Mouse (Mus musculus): Measurements from ENCODE around the gene Sept8. TPM values are rescaled to one million over a fixed set of nuclear protein-coding genes. Genes with fewer than 3 reads are reported as not detected.
A peak's percentile ranks its signal among the peaks of the same experiment; 100 is the strongest.

The Sept8 gene
- total RNA-seq, 2 experiments from 2014 or later = 240 to 254 TPM

DNA sequence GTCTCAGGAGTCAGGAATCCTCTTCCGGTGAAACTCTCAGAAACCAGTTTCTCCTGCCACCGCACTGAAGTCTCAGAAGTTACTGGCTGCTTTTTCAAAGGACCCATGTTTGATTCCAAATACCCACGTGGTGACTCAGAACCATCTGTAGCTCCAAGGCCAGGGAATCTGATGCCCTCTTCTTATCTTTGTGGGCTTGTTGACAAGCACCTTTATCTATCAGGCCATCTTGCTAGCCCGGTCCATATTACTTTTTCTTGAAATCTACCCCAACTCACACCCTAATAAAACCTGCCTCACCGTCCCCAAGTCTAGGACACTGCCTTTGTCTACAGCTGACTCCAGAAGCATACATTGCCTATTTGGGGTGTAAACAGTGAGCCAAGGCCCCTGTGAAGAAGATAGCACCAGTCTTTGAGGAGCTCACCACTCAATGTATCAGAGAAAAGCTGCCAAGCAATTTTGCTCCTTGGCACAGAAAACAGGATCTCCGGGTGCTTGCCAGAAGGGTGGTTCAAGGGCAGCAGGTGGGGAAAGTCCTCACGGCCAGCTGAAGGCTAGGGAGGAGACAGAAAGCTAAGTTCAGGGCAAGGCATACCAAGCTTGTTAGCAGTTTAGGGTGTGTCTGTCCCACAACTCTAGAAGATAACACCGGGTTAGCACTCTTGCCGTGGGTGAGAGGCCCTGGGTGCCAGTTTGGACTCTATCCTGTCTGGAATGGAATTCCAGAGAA lies 35.7 kb upstream of the Sept8 start:
- Histone ChIP-seq H3K27ac (no peak overlapping the region), H3K4me3 (no peak overlapping the region)
- TF ChIP-seq CTCF (conservative IDR thresholded peaks at IDR 0.05) = no peak
- DNase-seq (ENCODE audit: low spot score in 2 of 2) = no peak

DNA sequence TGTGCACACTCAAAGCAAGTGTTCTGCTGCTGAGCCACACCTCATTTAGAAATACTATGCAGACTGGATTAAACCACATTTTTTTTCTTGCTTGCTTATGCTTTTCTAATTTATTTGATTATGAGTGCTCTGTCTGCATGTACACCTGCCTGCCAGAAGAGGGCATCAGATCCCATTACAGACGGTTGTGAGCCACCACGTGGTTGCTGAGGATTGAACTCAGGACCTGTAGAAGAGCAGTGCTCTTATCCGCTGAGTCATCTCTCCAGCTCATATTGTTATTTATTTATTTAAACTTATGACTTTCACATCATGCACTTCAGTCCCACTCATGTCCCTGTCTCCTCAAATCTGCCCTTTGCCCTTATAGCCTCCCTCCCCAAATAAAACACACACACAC lies 33.3 kb upstream of the Sept8 start:
- peak; percentile 80 for TF ChIP-seq CTCF (conservative IDR thresholded peaks at IDR 0.05)
- no peak overlapping the region for H3K27ac ChIP-seq
- H3K4me3 ChIP-seq = no peak overlapping the region
- no peak for DNase-seq (ENCODE audit: low spot score in 2 of 2)

DNA sequence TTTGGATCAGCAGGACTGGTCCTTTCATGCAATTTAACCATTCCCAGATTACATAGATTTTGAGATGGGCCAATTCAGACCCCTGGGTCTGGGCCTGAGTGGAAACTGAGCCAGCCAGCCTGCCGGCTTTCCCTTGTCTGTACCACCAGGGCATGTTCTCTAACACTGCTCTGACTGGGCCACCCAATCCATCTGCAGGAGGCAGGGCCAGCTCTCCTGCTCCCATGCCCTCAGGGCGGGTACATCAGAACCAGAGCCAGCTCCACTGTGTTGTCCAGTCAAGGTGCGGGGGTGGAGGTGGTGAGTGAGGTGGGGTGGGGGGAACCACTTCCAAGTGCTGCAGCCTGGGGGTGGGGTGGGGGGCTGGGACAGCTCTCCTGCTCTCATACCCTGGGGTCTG lies 32.7 kb upstream of the Sept8 start:
- H3K27ac ChIP-seq = no peak overlapping the region
- no peak overlapping the region for H3K4me3 ChIP-seq
- DNase-seq (ENCODE audit: low spot score in 2 of 2) = no peak
- no peak for TF ChIP-seq CTCF (conservative IDR thresholded peaks at IDR 0.05)

DNA sequence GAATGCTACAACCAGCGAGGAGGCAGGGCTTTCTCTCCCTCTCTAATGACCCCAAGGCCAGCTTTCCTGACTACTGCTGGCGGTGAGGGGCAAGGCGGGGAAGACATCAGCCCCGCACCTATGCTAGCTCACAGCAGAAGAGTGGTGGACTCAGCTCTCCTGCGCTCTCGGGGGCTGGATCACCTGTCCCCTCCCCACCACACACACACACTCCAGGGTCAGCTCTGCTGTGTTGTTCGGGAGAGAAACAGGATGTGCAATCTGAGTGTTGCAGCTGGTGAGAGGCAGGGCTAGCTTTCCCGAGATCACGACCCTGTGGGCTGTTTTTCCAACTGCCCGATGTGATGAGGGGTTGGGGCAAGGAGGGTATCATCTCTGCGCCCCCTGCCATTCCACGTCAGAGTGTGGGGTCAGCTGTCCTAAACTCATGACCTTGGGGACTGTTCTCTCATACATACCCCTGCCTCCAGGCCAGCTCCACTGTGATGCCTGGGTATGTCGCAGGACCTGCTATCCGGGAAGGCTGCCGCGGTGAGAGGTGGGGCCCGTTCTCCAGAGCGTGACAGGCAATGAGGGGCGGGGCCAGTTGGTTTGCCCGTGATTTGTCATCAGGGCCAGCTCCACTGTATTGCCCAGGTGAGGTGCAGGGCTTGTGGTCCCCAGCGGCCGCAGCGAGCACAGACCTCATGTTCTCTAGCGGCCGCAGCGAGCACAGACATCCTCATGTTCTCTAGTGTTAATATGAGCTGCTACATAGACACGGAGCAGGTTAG lies 32.0 kb upstream of the Sept8 start:
- DNase-seq (ENCODE audit: low spot score in 2 of 2) = no peak
- Histone ChIP-seq H3K27ac (peak overlapping the region; percentile 61; the same call in 1 of the 2 replicates), H3K4me3 (peak overlapping the region; percentile 38)
- 0 out of 2 replicates have a peak, but pooled peaks have one; percentile 4 for TF ChIP-seq CTCF (conservative IDR thresholded peaks at IDR 0.05)

DNA sequence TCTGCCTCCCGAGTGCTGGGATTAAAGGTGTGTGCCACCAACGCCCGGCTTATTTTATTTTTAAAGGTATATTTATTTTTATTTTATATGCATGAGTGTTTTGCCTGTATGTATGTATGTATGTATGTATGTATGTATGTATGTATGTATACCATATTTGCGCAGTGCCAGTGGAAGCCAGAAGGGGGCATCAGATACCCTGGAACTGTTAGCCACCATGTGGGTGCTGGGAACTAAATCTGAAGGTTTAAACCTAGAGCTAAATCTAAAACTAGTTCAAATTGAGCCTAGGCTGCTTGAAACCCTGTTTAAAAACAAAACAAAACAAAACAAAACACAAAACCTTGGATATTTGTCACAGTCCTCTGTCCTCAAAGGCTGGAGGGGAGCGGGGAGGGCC lies 30.1 kb upstream of the Sept8 start:
- H3K27ac ChIP-seq = no peak overlapping the region
- H3K4me3 ChIP-seq = no peak overlapping the region
- TF ChIP-seq CTCF (conservative IDR thresholded peaks at IDR 0.05) = peak; percentile 40
- DNase-seq (ENCODE audit: low spot score in 2 of 2) = no peak

DNA sequence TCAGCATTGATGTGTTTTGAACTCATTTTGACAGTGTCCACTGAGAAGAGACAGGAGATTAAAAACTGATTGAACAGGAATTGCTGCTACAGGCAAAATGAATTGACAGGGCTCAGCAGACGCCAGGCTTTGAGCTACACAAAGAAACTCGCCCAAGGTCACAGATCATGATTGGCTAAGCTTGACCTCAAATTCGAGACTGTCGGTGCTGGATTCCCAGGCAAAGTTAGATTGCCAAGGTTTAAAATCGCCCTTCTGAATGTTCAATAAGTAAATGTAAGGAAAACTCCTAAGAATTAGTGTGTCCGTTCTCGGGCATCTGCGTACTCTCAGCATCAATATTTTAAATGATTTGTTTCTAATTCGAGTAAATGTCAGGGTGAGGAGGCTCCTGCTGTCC lies 29.6 kb upstream of the Sept8 start:
- Histone ChIP-seq H3K4me3 (no peak overlapping the region), H3K27ac (no peak overlapping the region)
- TF ChIP-seq CTCF (conservative IDR thresholded peaks at IDR 0.05) = no peak
- no peak for DNase-seq (ENCODE audit: low spot score in 2 of 2)

DNA sequence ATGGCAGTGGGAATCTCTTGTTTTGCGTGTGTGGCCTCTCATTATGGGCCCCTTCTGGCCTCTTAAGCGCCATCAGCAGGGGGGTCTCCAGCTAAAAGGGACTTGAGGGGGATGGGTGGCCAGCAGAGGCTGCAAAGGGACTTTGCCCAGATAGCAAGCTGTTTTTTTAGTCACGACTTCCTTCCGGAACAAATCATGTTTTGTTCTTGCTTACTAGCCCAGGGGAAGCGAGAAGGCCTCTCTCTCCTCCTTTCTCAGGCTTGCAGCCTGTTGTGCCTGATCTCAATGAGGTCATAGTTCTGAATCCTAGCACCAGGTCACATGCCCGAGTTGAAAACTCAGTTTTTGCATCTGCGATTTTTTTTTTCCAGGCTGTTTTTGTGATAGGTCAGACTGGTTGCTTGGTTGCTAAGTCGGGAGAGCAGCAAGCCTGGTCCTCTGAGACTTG lies 27.1 kb upstream of the Sept8 start:
- TF ChIP-seq CTCF (conservative IDR thresholded peaks at IDR 0.05) = no peak
- DNase-seq (ENCODE audit: low spot score in 2 of 2) = peak in 1 of 2 experiments; percentile 42
- H3K27ac ChIP-seq = peak overlapping the region; percentile 81
- no peak overlapping the region for H3K4me3 ChIP-seq

DNA sequence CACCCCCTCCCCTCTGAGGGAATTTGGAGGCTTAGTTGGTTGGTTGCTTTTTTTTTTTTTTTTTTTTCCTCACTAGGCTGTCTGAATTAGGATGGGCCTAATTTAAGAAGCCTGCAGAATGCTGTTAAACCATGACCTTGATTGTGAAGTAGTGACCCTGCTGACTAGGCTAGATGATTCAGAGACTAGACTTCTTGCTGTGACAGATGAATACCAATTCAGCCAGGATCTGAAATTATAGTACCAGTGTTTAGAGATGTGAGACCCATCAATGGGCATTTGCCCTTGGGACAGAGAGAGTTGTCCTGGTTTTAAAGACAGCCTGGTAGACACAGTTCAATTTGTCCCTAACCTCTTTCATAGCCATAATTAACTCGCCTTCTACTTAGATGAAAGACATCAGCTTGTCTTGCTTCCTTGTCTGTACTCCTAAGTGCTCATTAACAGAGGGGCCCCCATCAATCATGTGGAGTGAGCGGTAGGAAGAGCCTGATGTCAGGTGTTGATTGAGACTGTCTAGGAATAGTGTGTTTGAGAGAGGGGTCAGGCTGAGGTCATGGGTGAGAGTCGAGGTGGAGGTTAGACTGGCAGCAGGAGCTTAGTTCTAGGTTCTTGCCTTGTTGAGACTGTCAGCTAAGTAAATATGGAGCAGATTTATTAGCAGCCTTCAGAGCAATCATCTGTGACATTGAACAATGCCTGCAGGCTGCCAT lies 25.7 kb upstream of the Sept8 start:
- no peak overlapping the region for H3K4me3 ChIP-seq
- peak overlapping the region; percentile 53; the same call in 1 of the 2 replicates for H3K27ac ChIP-seq
- DNase-seq (ENCODE audit: low spot score in 2 of 2) = no peak
- TF ChIP-seq CTCF (conservative IDR thresholded peaks at IDR 0.05) = no peak

DNA sequence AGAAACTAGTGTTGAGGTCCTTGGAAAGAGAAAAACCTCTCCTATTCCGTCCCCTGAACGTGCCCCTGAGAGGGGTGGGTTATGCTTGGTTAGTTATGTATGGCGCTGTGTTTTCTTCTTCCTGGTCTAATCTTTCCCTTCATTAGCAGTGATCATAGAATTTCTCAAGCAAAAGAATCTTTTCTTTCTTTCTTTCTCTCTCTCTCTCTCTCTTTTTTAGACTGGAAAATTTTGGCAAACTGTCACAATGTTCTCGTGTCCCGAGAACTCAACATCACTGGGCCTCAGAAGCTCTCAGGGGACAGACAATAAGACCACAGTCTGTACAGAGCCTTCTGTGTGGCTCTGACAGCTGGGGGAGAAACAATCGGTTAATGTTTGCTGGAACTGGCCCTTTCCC lies 23.6 kb upstream of the Sept8 start:
- peak overlapping the region; percentile 85 for H3K27ac ChIP-seq
- no peak for TF ChIP-seq CTCF (conservative IDR thresholded peaks at IDR 0.05)
- no peak for DNase-seq (ENCODE audit: low spot score in 2 of 2)
- no peak overlapping the region for H3K4me3 ChIP-seq

DNA sequence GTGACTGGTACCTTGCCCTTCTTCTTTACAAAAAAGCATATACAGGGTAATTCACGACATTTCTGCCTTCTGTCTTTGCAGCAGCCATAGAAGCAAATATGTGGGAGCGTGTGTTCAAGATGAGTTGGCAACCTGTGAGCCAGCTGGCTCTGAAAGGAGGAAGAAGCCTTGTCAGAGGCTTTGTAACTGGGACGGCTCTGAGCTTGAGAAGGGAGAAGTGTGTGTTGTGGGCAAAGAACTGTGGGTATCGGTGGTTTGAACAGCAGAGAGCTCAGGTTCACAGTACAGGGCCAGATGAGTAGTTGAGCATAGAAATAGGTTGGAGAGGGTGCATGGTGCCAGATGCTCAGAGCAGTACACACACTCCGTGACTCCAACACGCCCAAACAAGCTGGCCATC lies 22.1 kb upstream of the Sept8 start:
- Histone ChIP-seq H3K4me3 (no peak overlapping the region), H3K27ac (peak overlapping the region; percentile 85)
- DNase-seq (ENCODE audit: low spot score in 2 of 2) = peak; percentile 60 to 71
- no peak for TF ChIP-seq CTCF (conservative IDR thresholded peaks at IDR 0.05)

DNA sequence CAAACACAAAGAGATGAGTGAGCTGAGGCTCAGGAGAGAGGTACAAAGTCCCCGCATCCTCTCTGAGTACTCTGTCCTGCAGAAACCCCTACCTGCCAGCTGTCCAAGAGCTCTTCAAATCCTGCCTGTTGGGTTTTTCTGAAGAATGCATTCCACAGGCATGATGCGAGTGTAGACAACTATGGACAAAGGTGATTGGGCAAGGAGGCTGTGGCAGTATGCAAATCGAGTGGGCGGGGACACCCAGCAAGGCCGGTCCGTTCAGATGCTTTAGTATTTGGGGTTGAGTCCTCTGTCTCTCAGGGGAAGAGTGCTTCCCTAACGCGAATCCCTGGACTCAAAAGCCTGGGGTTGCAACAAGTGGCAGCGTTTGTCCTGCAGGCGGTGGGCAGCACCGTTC lies 18.5 kb upstream of the Sept8 start:
- Histone ChIP-seq H3K27ac (no peak overlapping the region), H3K4me3 (no peak overlapping the region)
- no peak for TF ChIP-seq CTCF (conservative IDR thresholded peaks at IDR 0.05)
- no peak for DNase-seq (ENCODE audit: low spot score in 2 of 2)

DNA sequence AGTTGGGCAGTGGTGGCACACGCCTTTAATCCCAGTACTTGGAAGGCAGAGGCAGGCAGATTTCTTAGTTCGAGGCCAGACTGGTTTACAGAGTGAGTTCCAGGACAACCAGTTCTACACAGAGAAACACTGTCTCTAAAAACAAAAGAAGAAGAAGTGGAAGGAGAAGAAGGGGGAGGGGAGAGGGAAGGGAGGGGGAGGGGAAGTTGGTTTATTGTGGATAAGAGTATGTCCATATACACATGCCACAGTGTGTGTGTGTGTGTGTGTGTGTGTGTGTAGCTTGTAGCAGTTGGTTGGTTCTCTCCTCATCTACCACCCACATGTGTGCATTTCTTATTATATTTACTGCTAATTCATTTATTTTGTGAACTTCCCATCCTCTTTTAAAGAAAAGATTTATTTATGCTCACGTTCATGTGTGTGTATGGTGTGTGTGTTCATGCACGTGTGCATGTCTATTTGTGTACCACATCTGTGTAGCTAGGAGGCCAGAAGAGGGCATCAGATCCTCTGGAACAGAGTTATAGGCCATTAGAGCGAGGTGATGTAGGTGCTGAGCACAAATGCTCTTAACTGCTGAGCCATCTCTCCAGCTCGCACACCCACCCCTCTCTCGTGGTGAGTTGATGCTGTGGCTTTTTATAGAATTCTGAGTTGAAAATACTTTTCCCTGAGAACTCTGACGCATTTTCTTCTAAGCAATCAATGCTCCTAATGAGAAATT lies 16.9 kb upstream of the Sept8 start:
- TF ChIP-seq CTCF (conservative IDR thresholded peaks at IDR 0.05) = peak; percentile 44
- H3K4me3 ChIP-seq = no peak overlapping the region
- no peak for DNase-seq (ENCODE audit: low spot score in 2 of 2)
- H3K27ac ChIP-seq = no peak overlapping the region

Data from layer of hippocampus, adult 2 months (tissue).